Mouse (Mus musculus) kidney, postnatal 10 days (tissue): ENCODE results near the gene Ankrd31.

Experiments used
- DNase-seq: peaks from one replicate; pipeline ENCODE4 v3.0.0; 2021; ENCODE audit warnings: mixed read lengths

Gene Ankrd31

DNA sequence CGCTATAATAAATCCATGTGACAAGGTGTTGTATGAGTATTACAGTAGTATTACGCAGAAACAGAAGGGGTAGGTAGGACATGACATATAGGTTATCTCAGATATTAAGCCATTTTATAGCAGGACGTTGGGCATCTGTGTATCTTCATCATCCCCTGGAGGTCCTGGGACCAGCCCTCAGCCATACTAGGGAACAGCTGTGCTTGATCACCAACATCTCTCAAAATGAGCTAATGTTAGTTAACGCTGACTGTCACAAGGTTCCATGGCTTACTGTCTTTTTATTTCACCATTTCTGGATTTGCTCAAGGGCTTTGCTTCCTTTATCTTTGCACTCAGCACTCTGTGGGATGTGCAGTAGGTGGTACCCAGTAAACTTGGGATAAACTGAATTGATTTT, 197.7 kb downstream of the Ankrd31 start:
- DNase-seq, result no peak

DNA sequence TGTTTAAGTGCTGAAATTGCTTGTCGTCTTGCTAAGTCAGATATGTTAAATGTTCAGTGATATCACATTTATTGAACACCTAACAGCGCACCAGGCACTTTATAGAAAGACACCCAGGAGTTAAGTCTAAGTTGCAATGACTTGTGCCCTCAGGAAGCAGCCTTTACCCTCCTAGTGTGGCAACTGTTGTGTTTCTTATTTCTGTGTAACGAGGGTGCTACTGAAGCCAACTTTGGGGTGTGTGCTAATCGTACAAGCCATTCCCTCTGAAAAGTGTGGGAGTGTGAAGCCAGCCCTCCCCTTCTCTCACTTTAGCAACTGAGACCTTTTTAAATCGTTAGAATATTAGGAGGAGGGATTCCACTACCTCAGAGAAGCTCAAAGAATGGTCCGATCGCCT, 199.7 kb downstream of the Ankrd31 start:
- no peak for DNase-seq

DNA sequence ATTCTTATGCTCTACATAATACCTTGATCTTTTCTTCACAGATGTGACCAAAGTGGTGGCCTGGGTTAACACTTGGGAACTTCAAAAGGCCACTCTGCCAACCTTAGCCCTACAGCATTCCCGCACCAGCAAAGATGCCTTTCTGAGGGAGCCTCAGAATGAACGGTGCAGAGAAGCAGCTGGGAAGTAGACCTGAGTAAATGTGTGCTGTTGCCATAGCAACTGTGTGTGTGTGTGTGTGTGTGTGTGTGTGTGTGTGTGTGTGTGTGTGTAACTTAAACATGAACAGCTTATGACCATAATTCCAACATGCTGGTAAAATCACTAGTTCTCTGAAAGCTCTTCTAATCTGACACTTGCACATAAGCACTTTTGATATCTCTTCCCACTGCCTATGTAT, 203.8 kb downstream of the Ankrd31 start:
- DNase-seq, result no peak

DNA sequence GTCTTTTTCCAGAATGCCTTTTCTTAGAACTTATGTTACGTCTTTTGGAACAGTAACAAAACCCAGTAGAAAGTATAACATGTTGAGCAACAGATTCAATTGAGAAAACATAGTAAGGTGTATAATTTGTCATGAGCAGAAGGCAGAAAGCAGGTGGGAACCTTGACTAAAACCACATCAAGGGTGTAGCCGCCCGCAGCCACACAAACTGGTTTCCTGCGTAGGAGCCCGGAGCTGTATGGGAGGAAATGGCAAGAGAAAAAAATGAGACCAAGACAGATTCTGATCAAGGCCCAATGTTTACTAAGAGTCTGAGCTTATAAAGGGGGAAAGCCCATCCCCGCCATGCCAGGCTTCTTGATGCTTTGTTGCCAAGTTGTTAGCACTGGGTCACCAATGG, 208.4 kb downstream of the Ankrd31 start:
- no peak for DNase-seq
